Mouse (Mus musculus) liver, embryonic 14.5 days (tissue): Measurements from ENCODE around the gene Nup155.

Source experiments
- CTCF ChIP-seq: IDR thresholded peaks from 2 replicates; pipeline ENCODE4 v1.5.1; 2016; ENCODE audit warnings: antibody characterized with exemption, low read depth, control low read depth
- EP300 ChIP-seq: IDR thresholded peaks from 2 replicates; pipeline ENCODE4 v1.6.1; 2016; ENCODE audit warnings: antibody characterized with exemption, low read depth

DNA sequence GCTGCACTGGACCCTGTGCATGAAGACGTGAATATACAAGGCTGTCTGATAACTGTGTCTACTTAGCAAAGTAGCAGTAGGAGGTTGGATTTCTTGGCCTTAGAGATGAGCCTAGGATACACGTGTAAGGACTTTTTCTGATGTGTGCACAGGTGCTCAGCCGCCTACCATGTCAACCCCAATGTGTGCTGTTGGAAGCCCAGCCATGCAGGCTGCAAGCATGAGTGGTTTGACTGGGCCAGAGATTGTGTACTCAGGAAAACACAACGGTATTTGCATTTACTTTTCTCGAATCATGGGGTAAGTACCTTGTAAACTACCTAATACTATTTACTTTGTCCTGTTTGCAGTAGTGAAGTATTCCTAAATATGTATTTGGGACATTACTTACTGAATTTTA, 26.5 kb downstream of the Nup155 start:
- TF ChIP-seq CTCF (no peak), EP300 (no peak)
